Mouse (Mus musculus): ENCODE data around the gene Nat8f4. TPM values are rescaled to one million over a fixed set of nuclear protein-coding genes. Genes with fewer than 3 reads are reported as not detected.

The Nat8f4 gene
- 1.8 TPM in 2 replicates for polyA plus RNA-seq (2015; fragmentation: Nextera tagmentation; extraction: Ambion mirVana)

DNA sequence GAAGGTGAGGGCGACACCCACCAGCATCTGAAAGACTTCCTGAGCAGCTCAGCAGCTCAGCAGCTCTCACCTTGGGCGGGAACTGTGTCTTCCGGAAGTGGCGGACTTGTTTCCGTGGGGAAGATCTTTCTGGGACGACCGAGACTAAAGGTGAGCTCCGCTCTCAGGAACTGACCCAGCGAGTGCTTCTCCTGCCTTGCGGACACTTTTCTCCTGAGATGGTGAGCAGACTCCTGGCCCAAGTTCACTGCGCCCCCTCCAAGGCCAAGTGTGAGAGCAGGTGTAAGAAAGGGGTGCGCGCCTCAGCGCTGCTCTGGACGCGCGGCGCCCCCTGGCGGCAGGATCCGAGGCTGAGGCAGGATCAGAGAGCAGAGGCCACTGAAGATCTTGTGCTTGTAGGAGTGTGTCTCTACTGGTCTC is at the start of gene Nat8f4:
Gene Nat8f4 (minus strand): TSS at position 243 of the 420 bp plus-strand sequence.

DNA sequence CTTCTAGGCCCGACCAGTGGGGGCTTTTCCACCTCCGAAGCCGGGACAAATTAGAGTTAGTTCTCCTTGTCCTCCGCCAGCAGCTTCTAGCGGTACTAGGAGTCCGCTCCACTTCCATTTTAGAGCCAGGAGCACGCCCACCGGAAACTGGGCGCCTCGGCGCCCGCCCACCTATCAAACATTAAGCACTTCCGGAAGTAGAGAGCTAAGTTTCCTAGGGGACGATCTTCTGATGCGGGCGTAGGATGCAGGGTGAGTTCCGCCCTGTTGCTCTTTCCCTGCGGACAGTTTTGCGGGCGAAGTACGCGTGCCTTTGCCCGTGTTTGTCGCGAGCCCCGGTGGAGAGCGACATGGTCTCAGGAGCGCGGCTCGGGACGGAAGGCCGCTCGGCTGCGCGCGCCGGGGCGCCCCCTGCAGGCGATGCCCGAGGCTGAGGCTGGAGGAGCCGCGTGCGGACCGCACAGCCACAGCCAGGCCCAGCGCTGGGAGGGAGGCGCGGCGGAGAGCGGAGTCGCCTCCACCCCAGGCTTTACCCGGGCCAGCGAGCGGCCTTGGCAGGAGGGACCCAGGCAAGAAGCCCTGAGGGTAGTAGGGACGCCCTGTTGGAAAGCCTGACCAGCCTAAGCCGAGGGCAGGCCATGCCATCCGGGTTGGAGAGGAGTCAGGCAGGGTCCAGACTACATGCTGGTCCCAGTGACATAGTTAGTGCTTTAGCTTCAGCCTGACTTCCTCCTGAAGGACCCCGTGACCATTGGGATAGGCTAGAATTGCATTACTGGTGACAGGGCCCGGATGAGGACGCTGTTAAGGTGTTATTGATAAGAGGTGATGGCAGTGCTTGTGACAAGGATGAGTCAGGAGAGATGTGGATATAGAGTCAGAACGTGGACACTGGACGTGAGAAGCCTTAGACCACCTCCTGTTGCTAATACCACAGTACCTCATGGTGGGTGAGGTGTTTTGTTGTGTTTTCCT is 11.1 kb upstream of the Nat8f4 start, which contains the start of gene Nat8f1:
Gene Nat8f1 (minus strand): TSS at position 149 of the 975 bp plus-strand sequence.

DNA sequence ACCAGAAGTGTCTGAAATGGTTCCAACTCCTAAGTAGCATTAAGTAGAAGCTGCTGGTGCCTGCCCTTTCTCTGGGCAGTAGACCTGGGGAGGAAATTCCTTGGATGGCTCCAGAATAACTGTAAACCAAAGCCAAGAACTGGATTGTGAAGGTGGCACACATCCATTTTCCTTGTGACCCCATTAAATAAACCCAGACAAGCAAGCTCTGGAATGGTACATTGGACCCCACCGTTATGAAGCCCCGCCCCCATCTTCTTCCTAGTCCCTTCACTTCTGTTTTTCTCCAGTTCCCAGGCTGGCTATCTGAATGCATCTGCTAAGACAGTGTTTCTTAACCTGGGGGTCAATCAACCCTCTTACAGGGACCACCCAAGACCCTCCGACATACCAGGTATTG is 6.9 kb upstream of the Nat8f4 start, which contains the start of gene Tprkb:
Gene Tprkb (plus strand): TSS at position 279 of the 400 bp plus-strand sequence.

DNA sequence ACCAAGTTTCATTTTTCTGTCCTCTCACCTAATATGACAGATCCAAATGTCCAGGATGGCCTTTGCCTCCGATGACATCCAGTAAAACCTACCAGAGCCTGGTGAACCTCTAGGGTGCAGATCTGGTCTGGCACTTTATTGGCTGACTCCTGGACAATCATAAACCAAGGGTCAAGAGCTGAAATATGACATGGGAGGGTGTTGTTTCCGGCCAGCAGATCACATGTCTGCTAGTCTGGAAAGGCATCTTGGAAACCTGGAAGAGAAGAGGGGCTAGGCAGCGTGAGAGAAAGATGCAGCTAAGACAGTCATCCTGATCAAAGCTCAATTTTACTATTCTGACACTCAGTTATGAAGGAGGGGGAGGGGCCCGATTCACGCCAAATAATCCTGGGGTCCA is 35.7 kb downstream of the Nat8f4 start, which contains the start of gene Nat8f2:
Gene Nat8f2 (minus strand): TSS at position 153 of the 400 bp plus-strand sequence.

Other genes starting within 250 kb of the Nat8f4 start
- gene Nat8f7, start 191.7 kb downstream of the Nat8f4 start, polyA plus RNA-seq (2015; fragmentation: Nextera tagmentation; extraction: Ambion mirVana) = 0.11 and 0.24 TPM in 2 replicates
- 0.11 and 0.13 TPM in 2 replicates for gene Nat8f3, start 139.1 kb downstream of the Nat8f4 start, polyA plus RNA-seq (2015; fragmentation: Nextera tagmentation; extraction: Ambion mirVana)
- gene Nat8f6, start 83.9 kb downstream of the Nat8f4 start, polyA plus RNA-seq (2015; fragmentation: Nextera tagmentation; extraction: Ambion mirVana) = not detected in 2 replicates
- gene Nat8f5, start 83.9 kb downstream of the Nat8f4 start, polyA plus RNA-seq (2015; fragmentation: Nextera tagmentation; extraction: Ambion mirVana) = 0.55 and 0.70 TPM in 2 replicates
- 0.65 and 0.90 TPM in 2 replicates for gene Nat8, start 72.8 kb downstream of the Nat8f4 start, polyA plus RNA-seq (2015; fragmentation: Nextera tagmentation; extraction: Ambion mirVana)
- 0.05 TPM in 1 of 2 replicates, not detected in the other for gene Nat8f2, start 35.7 kb downstream of the Nat8f4 start, polyA plus RNA-seq (2015; fragmentation: Nextera tagmentation; extraction: Ambion mirVana)
- gene Tprkb, start 7.0 kb upstream of the Nat8f4 start, polyA plus RNA-seq (2015; fragmentation: Nextera tagmentation; extraction: Ambion mirVana) = 30.2 and 31.8 TPM in 2 replicates
- 6.0 and 7.4 TPM in 2 replicates for gene Nat8f1, start 10.8 kb upstream of the Nat8f4 start, polyA plus RNA-seq (2015; fragmentation: Nextera tagmentation; extraction: Ambion mirVana)
- gene Dusp11, start 56.8 kb upstream of the Nat8f4 start, polyA plus RNA-seq (2015; fragmentation: Nextera tagmentation; extraction: Ambion mirVana) = 38.1 and 52.5 TPM in 2 replicates
- not detected in 2 replicates for gene Figla, start 111.3 kb upstream of the Nat8f4 start, polyA plus RNA-seq (2015; fragmentation: Nextera tagmentation; extraction: Ambion mirVana)
- 0.31 and 0.58 TPM in 2 replicates for gene Add2, start 123.8 kb upstream of the Nat8f4 start, polyA plus RNA-seq (2015; fragmentation: Nextera tagmentation; extraction: Ambion mirVana)